Mouse (Mus musculus): ENCODE data around the gene Cab39l. TPM values are rescaled to one million over a fixed set of nuclear protein-coding genes. Genes with fewer than 3 reads are reported as not detected.

Gene Cab39l
- polyA plus RNA-seq, 1 experiment: 36.6 TPM

GRCm38 (mm10) chr14:59440039-59440438 lies 733 bp upstream of the Cab39l start:
- TF ChIP-seq POLR2A (IDR thresholded peaks at IDR 0.05; ENCODE audit: insufficient read depth, low read length) (no peak), CTCF (IDR thresholded peaks at IDR 0.05; ENCODE audit: low read depth, low read length) (no peak), EP300 (IDR thresholded peaks at IDR 0.05; ENCODE audit: insufficient read depth, low read depth, low read length) (no peak)
- Histone ChIP-seq H3K9ac (ENCODE audit: low read depth, poor library complexity, severe bottlenecking) (peak overlapping the region; percentile 88), H3K27me3 (ENCODE audit: control insufficient read depth, insufficient read depth, low read length, poor library complexity, severe bottlenecking) (no peaks in the 10 kb centered on the region), H3K9me3 (replicated peaks; ENCODE audit: control insufficient read depth, insufficient read depth, low read length, poor library complexity, severe bottlenecking) (no peaks in the 10 kb centered on the region), H3K27ac (ENCODE audit: insufficient read depth, low read length) (no peak overlapping the region), H3K4me3 (ENCODE audit: low read depth, low read length) (peak overlapping the region; percentile 28; the same call in 1 of the 2 replicates), H3K4me1 (ENCODE audit: control insufficient read depth, insufficient read depth, low read length) (no peaks in the 10 kb centered on the region), H3K36me3 (ENCODE audit: control insufficient read depth, insufficient read depth, low read length, poor library complexity, severe bottlenecking) (no peaks in the 10 kb centered on the region)

- Histone ChIP-seq H3K27me3 (ENCODE audit: control insufficient read depth, insufficient read depth, low read length, poor library complexity, severe bottlenecking) (no peaks in the 10 kb centered on the region), H3K9ac (ENCODE audit: low read depth, poor library complexity, severe bottlenecking) (peak overlapping the region; percentile 88), H3K4me3 (ENCODE audit: low read depth, low read length) (peak overlapping the region; percentile 87), H3K27ac (ENCODE audit: insufficient read depth, low read length) (0 out of 2 replicates have a peak overlapping the region, but pooled peaks have one; percentile 3), H3K9me3 (replicated peaks; ENCODE audit: control insufficient read depth, insufficient read depth, low read length, poor library complexity, severe bottlenecking) (no peaks in the 10 kb centered on the region), H3K4me1 (ENCODE audit: control insufficient read depth, insufficient read depth, low read length) (no peaks in the 10 kb centered on the region), H3K36me3 (ENCODE audit: control insufficient read depth, insufficient read depth, low read length, poor library complexity, severe bottlenecking) (no peaks in the 10 kb centered on the region)
- TF ChIP-seq POLR2A (IDR thresholded peaks at IDR 0.05; ENCODE audit: insufficient read depth, low read length): no peak
- no peak for TF ChIP-seq EP300 (IDR thresholded peaks at IDR 0.05; ENCODE audit: insufficient read depth, low read depth, low read length)
- TF ChIP-seq CTCF (IDR thresholded peaks at IDR 0.05; ENCODE audit: low read depth, low read length): no peak
These were observed 667 bp downstream of the Cab39l start for GRCm38 (mm10) chr14:59441472-59441805.

- H3K4me1 ChIP-seq (ENCODE audit: control insufficient read depth, insufficient read depth, low read length): no peaks in the 10 kb centered on the region
- no peaks in the 10 kb centered on the region for H3K36me3 ChIP-seq (ENCODE audit: control insufficient read depth, insufficient read depth, low read length, poor library complexity, severe bottlenecking)
- H3K9ac ChIP-seq (ENCODE audit: low read depth, poor library complexity, severe bottlenecking): no peak overlapping the region
- no peaks in the 10 kb centered on the region for H3K9me3 ChIP-seq (replicated peaks; ENCODE audit: control insufficient read depth, insufficient read depth, low read length, poor library complexity, severe bottlenecking)
- H3K27ac ChIP-seq (ENCODE audit: insufficient read depth, low read length): no peak overlapping the region
- no peak overlapping the region for H3K4me3 ChIP-seq (ENCODE audit: low read depth, low read length)
- TF ChIP-seq CTCF (IDR thresholded peaks at IDR 0.05; ENCODE audit: low read depth, low read length) (no peak), POLR2A (IDR thresholded peaks at IDR 0.05; ENCODE audit: insufficient read depth, low read length) (no peak), EP300 (IDR thresholded peaks at IDR 0.05; ENCODE audit: insufficient read depth, low read depth, low read length) (no peak)
- H3K27me3 ChIP-seq (ENCODE audit: control insufficient read depth, insufficient read depth, low read length, poor library complexity, severe bottlenecking): no peaks in the 10 kb centered on the region
These were observed 4.6 kb downstream of the Cab39l start for GRCm38 (mm10) chr14:59445421-59445820.

- no peak for TF ChIP-seq EP300 (IDR thresholded peaks at IDR 0.05; ENCODE audit: insufficient read depth, low read depth, low read length)
- TF ChIP-seq CTCF (IDR thresholded peaks at IDR 0.05; ENCODE audit: low read depth, low read length): no peak
- TF ChIP-seq POLR2A (IDR thresholded peaks at IDR 0.05; ENCODE audit: insufficient read depth, low read length): no peak
- no peaks in the 10 kb centered on the region for H3K9me3 ChIP-seq (replicated peaks; ENCODE audit: control insufficient read depth, insufficient read depth, low read length, poor library complexity, severe bottlenecking)
- H3K36me3 ChIP-seq (ENCODE audit: control insufficient read depth, insufficient read depth, low read length, poor library complexity, severe bottlenecking): no peaks in the 10 kb centered on the region
- no peak overlapping the region for H3K27ac ChIP-seq (ENCODE audit: insufficient read depth, low read length)
- no peak overlapping the region for H3K9ac ChIP-seq (ENCODE audit: low read depth, poor library complexity, severe bottlenecking)
- no peaks in the 10 kb centered on the region for H3K27me3 ChIP-seq (ENCODE audit: control insufficient read depth, insufficient read depth, low read length, poor library complexity, severe bottlenecking)
- no peak overlapping the region for H3K4me3 ChIP-seq (ENCODE audit: low read depth, low read length)
- H3K4me1 ChIP-seq (ENCODE audit: control insufficient read depth, insufficient read depth, low read length): no peaks in the 10 kb centered on the region
These were observed 7.2 kb downstream of the Cab39l start for GRCm38 (mm10) chr14:59447981-59448380.

GRCm38 (mm10) chr14:59466503-59466902 lies 25.7 kb downstream of the Cab39l start:
- no peak overlapping the region for H3K4me3 ChIP-seq (ENCODE audit: low read depth, low read length)
- TF ChIP-seq EP300 (IDR thresholded peaks at IDR 0.05; ENCODE audit: insufficient read depth, low read depth, low read length): no peak
- no peak for TF ChIP-seq POLR2A (IDR thresholded peaks at IDR 0.05; ENCODE audit: insufficient read depth, low read length)
- TF ChIP-seq CTCF (IDR thresholded peaks at IDR 0.05; ENCODE audit: low read depth, low read length): no peak
- H3K9ac ChIP-seq (ENCODE audit: low read depth, poor library complexity, severe bottlenecking): no peak overlapping the region
- no peaks in the 10 kb centered on the region for H3K36me3 ChIP-seq (ENCODE audit: control insufficient read depth, insufficient read depth, low read length, poor library complexity, severe bottlenecking)
- H3K27ac ChIP-seq (ENCODE audit: insufficient read depth, low read length): no peak overlapping the region
- no peaks in the 10 kb centered on the region for H3K4me1 ChIP-seq (ENCODE audit: control insufficient read depth, insufficient read depth, low read length)
- no peaks in the 10 kb centered on the region for H3K9me3 ChIP-seq (replicated peaks; ENCODE audit: control insufficient read depth, insufficient read depth, low read length, poor library complexity, severe bottlenecking)
- no peaks in the 10 kb centered on the region for H3K27me3 ChIP-seq (ENCODE audit: control insufficient read depth, insufficient read depth, low read length, poor library complexity, severe bottlenecking)

GRCm38 (mm10) chr14:59467798-59468197 lies 27.0 kb downstream of the Cab39l start:
- H3K27ac ChIP-seq (ENCODE audit: insufficient read depth, low read length): no peak overlapping the region
- H3K4me3 ChIP-seq (ENCODE audit: low read depth, low read length): no peak overlapping the region
- no peak overlapping the region for H3K9ac ChIP-seq (ENCODE audit: low read depth, poor library complexity, severe bottlenecking)
- H3K4me1 ChIP-seq (ENCODE audit: control insufficient read depth, insufficient read depth, low read length): no peaks in the 10 kb centered on the region
- no peaks in the 10 kb centered on the region for H3K27me3 ChIP-seq (ENCODE audit: control insufficient read depth, insufficient read depth, low read length, poor library complexity, severe bottlenecking)
- H3K36me3 ChIP-seq (ENCODE audit: control insufficient read depth, insufficient read depth, low read length, poor library complexity, severe bottlenecking): no peaks in the 10 kb centered on the region
- H3K9me3 ChIP-seq (replicated peaks; ENCODE audit: control insufficient read depth, insufficient read depth, low read length, poor library complexity, severe bottlenecking): no peaks in the 10 kb centered on the region
- no peak for TF ChIP-seq POLR2A (IDR thresholded peaks at IDR 0.05; ENCODE audit: insufficient read depth, low read length)

Data from ES-Bruce4 (cell line).